Mouse (Mus musculus) spleen, adult 2 months (tissue): ENCODE results near the gene Ccdc162. TPM values are rescaled to one million over a fixed set of nuclear protein-coding genes. Genes with fewer than 3 reads are reported as not detected.

Experiments
- DNase-seq, 2 experiments: peaks; one replicate each; pipeline versions ENCODE4 v3.0.0 to v3.0.0-alpha.2; 2012 to 2021; ENCODE audit warnings: low spot score in 2 of 2, low read depth in 1 of 2
- H3K27ac ChIP-seq: fragments of 200-500 bp; 2 replicates; pipeline ENCODE4 v1.5.1; 2012; ENCODE audit warnings: low read length, inconsistent platforms; ENCODE audit not compliant: insufficient read depth
- H3K27me3 ChIP-seq: fragments of 200-500 bp; 2 replicates; pipeline ENCODE4 v1.6.1; 2012; ENCODE audit warnings: mild to moderate bottlenecking, moderate library complexity, low read length, inconsistent platforms; ENCODE audit not compliant: control insufficient read depth, insufficient read depth
- H3K36me3 ChIP-seq: fragments of 200-500 bp; 2 replicates; pipeline ENCODE4 v1.6.1; 2012; ENCODE audit warnings: mild to moderate bottlenecking, low read length, inconsistent platforms; ENCODE audit not compliant: control insufficient read depth, insufficient read depth
- H3K4me1 ChIP-seq: fragments of 200-500 bp; 2 replicates; pipeline ENCODE4 v1.6.1; 2011; ENCODE audit warnings: inconsistent platforms; ENCODE audit not compliant: control insufficient read depth, insufficient read depth, insufficient read length
- H3K4me3 ChIP-seq: fragments of 200-500 bp; 2 replicates; pipeline ENCODE4 v1.5.1; 2011; ENCODE audit warnings: mild to moderate bottlenecking, inconsistent platforms; ENCODE audit not compliant: insufficient read depth, insufficient read length; ENCODE audit errors: extremely low read depth
- CTCF ChIP-seq: fragments of 200-500 bp; IDR thresholded peaks from 2 replicates; pipeline ENCODE4 v1.5.1; 2011; ENCODE audit warnings: mild to moderate bottlenecking, inconsistent platforms; ENCODE audit not compliant: insufficient read depth, insufficient read length, insufficient replicate concordance; ENCODE audit errors: extremely low read depth
- POLR2A ChIP-seq: fragments of 200-500 bp; IDR thresholded peaks from 2 replicates; pipeline ENCODE4 v1.6.1; 2011; ENCODE audit warnings: low read depth, low read length, inconsistent platforms
- WGBS: fragments of 180-500 bp; shearing (Covaris S2); methylation state at CpG from one replicate; pipeline ENCODE4 v1.1.7; 2018; 5-methylcytosine and 5-hydroxymethylcytosine counted together
- polyA plus RNA-seq: library from polyadenylated mRNA; depleted of rRNA; stranded (reverse); fragments of >200 nt; gene quantifications from 2 replicates; pipeline ENCODE4 v1.2.3, GENCODE M21; 2012

The Ccdc162 gene
- polyA plus RNA-seq, 1 experiment, result 0.41 TPM

GRCm38 (mm10) chr10:41552847-41553589 is 163.4 kb downstream of the Ccdc162 start:
- Histone ChIP-seq H3K27ac (no peak overlapping the region), H3K27me3 (no peaks in the 10 kb centered on the region), H3K4me3 (no peak overlapping the region), H3K36me3 (no peaks in the 10 kb centered on the region), H3K4me1 (peaks cover 12% of the 10 kb centered on the region)
- TF ChIP-seq POLR2A (no peak), CTCF (no peak)
- 46% methylated on average over 14 of the region's 14 CpGs for WGBS
- peak in 1 of 2 experiments; percentile 14 for DNase-seq

- DNase-seq, result no peak
- Histone ChIP-seq H3K4me1 (peaks cover 12% of the 10 kb centered on the region), H3K27me3 (no peaks in the 10 kb centered on the region), H3K36me3 (no peaks in the 10 kb centered on the region), H3K27ac (no peak overlapping the region), H3K4me3 (no peak overlapping the region)
- WGBS, result 23% methylated on average over 3 of the region's 3 CpGs
- TF ChIP-seq POLR2A (no peak), CTCF (no peak)
Observed at GRCm38 (mm10) chr10:41552319-41552718, 164.1 kb downstream of the Ccdc162 start.

- no peaks in the 10 kb centered on the region for H3K27me3 ChIP-seq
- no peak for DNase-seq
- 87% methylated on average over 7 of the region's 7 CpGs for WGBS
- peaks cover 12% of the 10 kb centered on the region for H3K4me1 ChIP-seq
- no peak overlapping the region for H3K27ac ChIP-seq
- H3K4me3 ChIP-seq, result no peak overlapping the region
- TF ChIP-seq POLR2A, result no peak
- no peak for TF ChIP-seq CTCF
- H3K36me3 ChIP-seq, result no peaks in the 10 kb centered on the region
Observed at GRCm38 (mm10) chr10:41550711-41551110, 165.7 kb downstream of the Ccdc162 start.

GRCm38 (mm10) chr10:41546396-41547165 is 169.9 kb downstream of the Ccdc162 start:
- Histone ChIP-seq H3K4me3 (no peak overlapping the region), H3K27ac (no peak overlapping the region), H3K27me3 (no peaks in the 10 kb centered on the region), H3K36me3 (no peaks in the 10 kb centered on the region), H3K4me1 (peaks cover 4% of the 10 kb centered on the region; the same call in 1 of the 2 replicates)
- 87% methylated on average over 13 of the region's 13 CpGs for WGBS
- DNase-seq, result no peak
- no peak for TF ChIP-seq POLR2A

- no peak for DNase-seq
- TF ChIP-seq POLR2A, result no peak
- no peak for TF ChIP-seq CTCF
- H3K27ac ChIP-seq, result no peak overlapping the region
- H3K27me3 ChIP-seq, result no peaks in the 10 kb centered on the region
- peaks cover 4% of the 10 kb centered on the region; the same call in 1 of the 2 replicates for H3K4me1 ChIP-seq
- H3K4me3 ChIP-seq, result no peak overlapping the region
- no peaks in the 10 kb centered on the region for H3K36me3 ChIP-seq
- 68% methylated on average over 7 of the region's 7 CpGs for WGBS
Observed at GRCm38 (mm10) chr10:41545224-41545755, 171.1 kb downstream of the Ccdc162 start.

GRCm38 (mm10) chr10:41544481-41545190 is 171.8 kb downstream of the Ccdc162 start:
- H3K27me3 ChIP-seq, result no peaks in the 10 kb centered on the region
- peaks cover 4% of the 10 kb centered on the region; the same call in 1 of the 2 replicates for H3K4me1 ChIP-seq
- TF ChIP-seq CTCF, result no peak
- no peak for TF ChIP-seq POLR2A
- H3K4me3 ChIP-seq, result no peak overlapping the region
- 32% methylated on average over 7 of the region's 7 CpGs for WGBS
- peak in 1 of 2 experiments; percentile 29 for DNase-seq
- H3K27ac ChIP-seq, result no peak overlapping the region
- no peaks in the 10 kb centered on the region for H3K36me3 ChIP-seq
